Mouse (Mus musculus): ENCODE measurements around the gene Trmt10a.

The Trmt10a gene

DNA sequence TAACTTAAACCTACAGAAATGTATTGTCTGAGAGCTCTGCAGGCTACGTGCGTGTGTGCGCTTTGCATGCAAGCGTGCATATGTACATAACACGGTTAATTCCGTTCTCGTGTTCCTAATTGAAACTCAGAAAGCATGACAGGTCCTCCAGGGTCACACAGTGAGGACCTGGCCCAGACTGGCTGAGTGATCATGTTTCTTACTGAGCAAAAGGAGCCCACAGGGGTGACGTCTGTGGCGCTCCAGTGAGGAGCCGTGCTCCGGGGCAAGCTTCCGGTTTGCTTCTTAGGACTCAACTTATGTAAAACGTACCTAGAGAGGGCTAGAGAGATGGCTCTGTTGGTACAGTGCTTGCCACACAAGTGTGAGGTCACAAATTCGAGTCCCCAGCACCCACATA is 53.8 kb downstream of the Trmt10a start:
- in situ Hi-C loops (cut with MboI, MseI), result loop anchor here (5.0 kb wide), 2 partner anchors 100 to 240 kb away; no protein-coding TSS in a partner anchor

DNA sequence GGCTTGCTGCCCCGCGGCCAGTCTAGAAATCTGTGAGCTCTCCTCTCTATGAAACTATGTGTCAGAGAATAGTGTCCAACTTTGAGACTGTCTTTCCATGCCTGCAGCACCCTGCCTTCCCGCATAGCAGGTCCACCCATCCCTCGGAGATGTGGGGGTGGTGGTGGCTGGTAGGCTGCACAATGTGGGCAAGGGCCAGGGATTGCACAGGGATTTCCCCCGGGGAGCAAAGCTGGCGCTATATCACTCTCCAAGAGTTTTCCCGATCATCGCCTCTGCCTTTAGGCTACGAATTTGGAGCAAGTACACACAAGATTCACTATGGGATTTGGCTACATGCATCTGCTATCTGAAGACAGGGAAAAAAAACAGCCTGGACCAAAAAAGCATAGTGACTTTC is 54.3 kb downstream of the Trmt10a start:
- in situ Hi-C loops (cut with MboI, MseI), result loop anchor here (5.0 kb wide), 2 partner anchors 100 to 240 kb away; no protein-coding TSS in a partner anchor

DNA sequence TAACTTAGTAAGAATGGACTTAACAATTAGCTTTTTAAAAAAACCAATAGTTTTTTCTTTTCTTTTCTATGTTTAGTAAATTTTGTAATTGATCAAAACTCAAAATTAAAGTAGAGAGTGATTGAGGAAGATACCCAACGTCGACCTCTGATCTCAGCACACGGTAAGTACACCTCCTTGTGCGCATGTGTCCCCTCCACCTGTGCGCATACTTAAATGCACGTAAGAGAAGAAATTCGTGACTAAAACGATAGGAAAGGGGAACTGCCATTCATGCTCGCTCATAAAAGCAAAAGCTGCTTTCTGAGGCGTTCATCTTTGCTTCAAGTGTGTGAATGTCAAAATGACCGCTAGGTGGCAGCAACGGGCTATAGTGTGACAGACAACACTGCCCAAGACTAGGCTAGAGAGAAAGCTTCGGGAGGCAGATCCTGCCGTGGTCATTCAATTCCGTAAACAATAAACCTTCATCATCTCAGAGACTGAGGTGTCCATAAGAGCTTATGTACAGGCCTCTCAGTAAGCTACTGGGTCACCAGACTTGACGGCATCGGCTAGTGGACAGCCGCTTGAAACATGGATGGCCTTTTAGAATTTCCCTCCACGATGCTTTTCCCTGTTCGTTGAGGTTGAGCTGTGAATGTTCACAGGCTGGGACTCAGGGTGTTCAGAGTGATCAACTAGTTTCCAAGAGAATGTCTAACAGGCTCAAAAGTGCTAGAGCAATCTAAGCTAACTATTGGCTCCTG is 54.9 kb downstream of the Trmt10a start:
- in situ Hi-C loops (cut with MboI, MseI), result loop anchor here (5.0 kb wide), 2 partner anchors 99 to 239 kb away; no protein-coding TSS in a partner anchor

DNA sequence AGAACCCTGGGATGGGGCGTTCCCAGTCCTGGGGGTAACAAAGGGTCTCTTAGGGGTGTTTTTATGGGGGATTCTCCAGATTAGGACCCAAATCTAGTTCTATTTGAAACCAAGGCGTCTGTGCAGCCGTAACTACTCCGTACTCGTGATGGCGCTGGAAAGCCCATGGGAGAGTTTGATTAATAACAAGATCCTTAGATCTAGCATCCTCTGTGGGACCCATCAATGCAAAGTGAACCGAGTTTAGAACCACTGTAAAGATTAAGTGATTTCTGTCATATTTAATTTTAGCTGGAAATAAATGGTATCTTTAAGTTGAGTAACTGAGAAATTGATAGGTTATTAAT is 55.4 kb downstream of the Trmt10a start:
- in situ Hi-C loops (cut with MboI, MseI), result loop anchor here (5.0 kb wide), 2 partner anchors 99 to 239 kb away; no protein-coding TSS in a partner anchor

DNA sequence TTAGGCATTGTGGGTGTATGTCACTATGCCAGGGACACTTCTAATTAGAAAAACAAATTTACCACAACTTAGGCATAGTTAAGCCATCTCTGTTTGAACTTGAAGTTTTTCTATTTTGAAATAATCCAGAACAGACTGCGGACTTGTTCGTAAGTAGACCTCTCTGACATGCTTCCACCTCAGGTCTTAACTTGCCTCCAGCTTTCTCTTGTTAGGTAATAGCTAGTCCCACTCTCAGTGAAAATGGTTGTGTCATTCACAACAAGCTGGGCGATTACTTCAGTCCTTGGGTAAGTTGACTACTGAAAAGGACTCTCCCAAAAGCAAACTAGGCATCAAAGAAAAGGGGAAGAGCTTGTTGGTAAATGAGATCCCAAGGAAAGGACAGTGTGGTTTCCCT is 65.6 kb downstream of the Trmt10a start:
- in situ Hi-C loops (cut with MboI, MseI), result no loop called here

All from T-helper 1 cell (primary cell).